Mouse (Mus musculus) spleen, adult 2 months (tissue): Measurements from ENCODE around the gene Tnnt1. TPM values are rescaled to one million over a fixed set of nuclear protein-coding genes. Genes with fewer than 3 reads are reported as not detected.
"Not testable (repeated sequence)": the region's sequence is repeated elsewhere in the genome, so short reads cannot be mapped to it uniquely, and the experiment has no call there.

Source experiments
- DNase-seq, 2 experiments: peaks; one replicate each; pipeline versions ENCODE4 v3.0.0 to v3.0.0-alpha.2; 2012 to 2021; ENCODE audit warnings: low spot score in 2 of 2, low read depth in 1 of 2
- H3K27ac ChIP-seq: fragments of 200-500 bp; 2 replicates; pipeline ENCODE4 v1.5.1; 2012; ENCODE audit warnings: low read length, inconsistent platforms; ENCODE audit not compliant: insufficient read depth
- H3K27me3 ChIP-seq: fragments of 200-500 bp; 2 replicates; pipeline ENCODE4 v1.6.1; 2012; ENCODE audit warnings: mild to moderate bottlenecking, moderate library complexity, low read length, inconsistent platforms; ENCODE audit not compliant: control insufficient read depth, insufficient read depth
- H3K36me3 ChIP-seq: fragments of 200-500 bp; 2 replicates; pipeline ENCODE4 v1.6.1; 2012; ENCODE audit warnings: mild to moderate bottlenecking, low read length, inconsistent platforms; ENCODE audit not compliant: control insufficient read depth, insufficient read depth
- H3K4me1 ChIP-seq: fragments of 200-500 bp; 2 replicates; pipeline ENCODE4 v1.6.1; 2011; ENCODE audit warnings: inconsistent platforms; ENCODE audit not compliant: control insufficient read depth, insufficient read depth, insufficient read length
- H3K4me3 ChIP-seq: fragments of 200-500 bp; 2 replicates; pipeline ENCODE4 v1.5.1; 2011; ENCODE audit warnings: mild to moderate bottlenecking, inconsistent platforms; ENCODE audit not compliant: insufficient read depth, insufficient read length; ENCODE audit errors: extremely low read depth
- CTCF ChIP-seq: fragments of 200-500 bp; IDR thresholded peaks from 2 replicates; pipeline ENCODE4 v1.5.1; 2011; ENCODE audit warnings: mild to moderate bottlenecking, inconsistent platforms; ENCODE audit not compliant: insufficient read depth, insufficient read length, insufficient replicate concordance; ENCODE audit errors: extremely low read depth
- POLR2A ChIP-seq: fragments of 200-500 bp; IDR thresholded peaks from 2 replicates; pipeline ENCODE4 v1.6.1; 2011; ENCODE audit warnings: low read depth, low read length, inconsistent platforms
- WGBS: fragments of 180-500 bp; shearing (Covaris S2); methylation state at CpG from one replicate; pipeline ENCODE4 v1.1.7; 2018; 5-methylcytosine and 5-hydroxymethylcytosine counted together
- polyA plus RNA-seq: library from polyadenylated mRNA; depleted of rRNA; stranded (reverse); fragments of >200 nt; gene quantifications from 2 replicates; pipeline ENCODE4 v1.2.3, GENCODE M21; 2012

Tnnt1 gene
- polyA plus RNA-seq, 1 experiment: 0.53 TPM

DNA sequence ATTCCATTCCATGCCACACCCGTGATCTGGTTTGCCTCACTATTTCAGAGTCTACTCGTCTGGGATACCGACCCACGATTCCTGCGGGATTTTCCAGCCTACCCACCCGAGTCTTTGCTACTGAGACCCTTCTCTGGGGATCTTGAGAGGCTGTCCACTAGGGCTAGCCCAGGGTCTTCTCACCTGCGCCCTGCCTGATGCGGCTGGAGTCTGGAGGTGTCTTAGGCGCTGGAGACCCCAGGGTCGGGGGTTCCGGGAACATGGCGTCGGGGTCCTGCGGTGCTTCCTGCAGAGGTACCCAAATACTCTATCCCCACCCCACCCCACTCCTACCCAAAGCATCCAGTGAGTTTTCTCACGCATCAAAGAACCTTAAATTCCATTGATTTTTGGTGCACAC is 29.9 kb upstream of the Tnnt1 start:
- Histone ChIP-seq H3K36me3 (no peaks in the 10 kb centered on the region), H3K4me3 (no peak overlapping the region), H3K27me3 (no peaks in the 10 kb centered on the region), H3K27ac (no peak overlapping the region), H3K4me1 (no peaks in the 10 kb centered on the region; the same call in 1 of the 2 replicates)
- no peak for DNase-seq
- 74% methylated on average over 15 of the region's 15 CpGs for WGBS
- TF ChIP-seq CTCF (no peak), POLR2A (no peak)

GRCm38 (mm10) chr7:4542013-4542412 is 25.8 kb upstream of the Tnnt1 start:
- Histone ChIP-seq H3K36me3 (no peaks in the 10 kb centered on the region), H3K4me1 (no peaks in the 10 kb centered on the region), H3K27me3 (no peaks in the 10 kb centered on the region), H3K27ac (no peak overlapping the region), H3K4me3 (no peak overlapping the region)
- TF ChIP-seq CTCF (no peak), POLR2A (no peak)
- no peak for DNase-seq
- 56% methylated on average over 17 of the region's 17 CpGs for WGBS

- Histone ChIP-seq H3K36me3 (no peaks in the 10 kb centered on the region), H3K4me3 (no peak overlapping the region), H3K27me3 (no peaks in the 10 kb centered on the region), H3K4me1 (no peaks in the 10 kb centered on the region), H3K27ac (no peak overlapping the region)
- no peak for DNase-seq
- WGBS: 68% methylated on average over 5 of the region's 5 CpGs
- TF ChIP-seq CTCF (no peak), POLR2A (no peak)
Measured at GRCm38 (mm10) chr7:4541344-4541743, 25.2 kb upstream of the Tnnt1 start.

GRCm38 (mm10) chr7:4539019-4539418 is 22.8 kb upstream of the Tnnt1 start:
- WGBS: 88% methylated on average over 2 of the region's 2 CpGs

GRCm38 (mm10) chr7:4537181-4537580 is 21.0 kb upstream of the Tnnt1 start:
- 51% methylated on average over 4 of the region's 4 CpGs for WGBS
- Histone ChIP-seq H3K27me3 (peaks cover 2% of the 10 kb centered on the region), H3K4me3 (no peak overlapping the region), H3K36me3 (no peaks in the 10 kb centered on the region), H3K27ac (no peak overlapping the region), H3K4me1 (no peaks in the 10 kb centered on the region)
- TF ChIP-seq POLR2A (no peak), CTCF (no peak)
- DNase-seq: no peak

More at GRCm38 (mm10) chr7:4539019-4539418, 22.8 kb upstream of the Tnnt1 start:
- Histone ChIP-seq H3K4me3 (no peak overlapping the region), H3K4me1 (no peaks in the 10 kb centered on the region), H3K36me3 (no peaks in the 10 kb centered on the region), H3K27ac (no peak overlapping the region), H3K27me3 (no peaks in the 10 kb centered on the region)
- DNase-seq: no peak
- TF ChIP-seq POLR2A (no peak), CTCF (no peak)

DNA sequence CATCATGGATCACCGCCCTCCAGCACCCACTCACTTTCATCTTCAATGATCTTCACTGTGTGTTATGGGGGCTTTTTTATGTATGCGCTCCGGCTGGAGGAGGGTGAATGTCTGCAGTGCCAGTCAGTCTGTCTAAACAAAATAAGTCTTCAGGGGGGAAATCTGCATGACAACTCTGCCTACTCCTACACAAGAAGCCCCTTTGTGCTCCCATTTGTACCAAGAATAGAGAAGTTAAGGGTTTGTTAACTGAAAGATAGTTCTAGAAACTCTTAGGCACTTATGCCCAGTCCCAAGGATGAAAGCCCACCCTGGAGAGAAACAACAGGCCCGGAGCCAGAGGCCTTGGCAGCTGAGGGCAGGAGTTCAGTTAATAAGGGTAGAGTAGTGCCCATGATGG is 20.2 kb upstream of the Tnnt1 start:
- no peak for TF ChIP-seq POLR2A
- Histone ChIP-seq H3K4me3 (no peak overlapping the region), H3K27me3 (peaks cover 4% of the 10 kb centered on the region), H3K4me1 (no peaks in the 10 kb centered on the region), H3K36me3 (no peaks in the 10 kb centered on the region), H3K27ac (no peak overlapping the region)
- WGBS: 87% methylated on average over 4 of the region's 4 CpGs
- no peak for DNase-seq

DNA sequence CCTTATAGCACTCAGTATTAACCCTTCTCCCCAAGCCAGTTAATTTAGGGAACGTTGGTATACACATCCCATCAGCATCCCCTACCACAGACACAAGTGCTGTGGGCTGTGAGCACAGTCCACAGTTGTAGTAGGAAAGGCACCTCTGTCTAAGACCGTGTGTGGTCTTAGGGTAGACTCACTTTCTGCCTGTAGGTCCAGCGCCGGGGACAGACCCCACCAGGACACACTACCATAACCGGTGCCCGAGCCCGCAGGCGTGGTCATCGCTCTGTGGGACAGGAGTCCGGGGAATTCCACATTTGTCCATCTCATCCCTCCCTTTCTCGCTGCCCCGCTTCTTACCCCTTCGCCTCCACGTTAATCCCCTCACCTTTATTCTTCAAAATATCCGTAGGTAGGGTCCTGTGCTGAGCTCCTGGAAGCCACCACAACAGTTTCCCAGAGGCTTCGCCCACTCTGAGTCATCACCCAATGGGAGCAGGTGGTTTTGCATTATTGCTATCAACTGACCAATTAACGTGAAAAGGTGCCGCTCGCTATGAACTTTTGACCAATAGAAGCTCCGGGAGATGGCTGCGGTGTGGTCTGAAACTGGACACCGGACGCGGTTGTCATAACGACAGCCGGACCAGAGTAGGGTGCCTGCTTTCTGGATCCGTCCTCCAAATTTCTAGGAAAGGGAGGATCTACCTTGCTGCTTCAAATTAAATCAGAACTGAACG is 16.0 kb upstream of the Tnnt1 start, which contains the start of gene Dnaaf3:
Gene Dnaaf3 (minus strand): TSS at position 449 of the 725 bp plus-strand sequence.
- H3K27me3 ChIP-seq: peaks cover 4% of the 10 kb centered on the region
- WGBS: 14% methylated on average over 28 of the region's 28 CpGs
- no peaks in the 10 kb centered on the region for H3K4me1 ChIP-seq
- H3K4me3 ChIP-seq: no peak within 1 kb of the TSS
- TF ChIP-seq CTCF: no peak
- no peak for TF ChIP-seq POLR2A
- no peaks in the 10 kb centered on the region for H3K36me3 ChIP-seq
- H3K27ac ChIP-seq: no peak within 1 kb of the TSS
- no peak for DNase-seq

- WGBS: 78% methylated on average over 8 of the region's 8 CpGs
- H3K27ac ChIP-seq, H3K36me3 ChIP-seq, H3K4me1 ChIP-seq, H3K27me3 ChIP-seq, H3K4me3 ChIP-seq, DNase-seq: not testable (repeated sequence)
Measured at GRCm38 (mm10) chr7:4530166-4530565, 14.0 kb upstream of the Tnnt1 start.
